Mouse (Mus musculus) megakaryocyte, adult 5-6 weeks (primary cell): ENCODE measurements at regions not wholly inside any gene's neighbourhood (a gene's known extent, or its start where the extent isn't known, plus 50 kb on each side); places are given as distances from the start of the nearest gene placed in this dataset.
"Not testable (repeated sequence)": the region's sequence is repeated elsewhere in the genome, so short reads cannot be mapped to it uniquely, and the experiment has no call there.

Source experiments
- ATAC-seq: 2 replicates; pipeline ENCODE4 v1.8.0; 2016; ENCODE audit warnings: mild to moderate bottlenecking, inconsistent platforms; ENCODE audit not compliant: poor library complexity, severe bottlenecking

DNA sequence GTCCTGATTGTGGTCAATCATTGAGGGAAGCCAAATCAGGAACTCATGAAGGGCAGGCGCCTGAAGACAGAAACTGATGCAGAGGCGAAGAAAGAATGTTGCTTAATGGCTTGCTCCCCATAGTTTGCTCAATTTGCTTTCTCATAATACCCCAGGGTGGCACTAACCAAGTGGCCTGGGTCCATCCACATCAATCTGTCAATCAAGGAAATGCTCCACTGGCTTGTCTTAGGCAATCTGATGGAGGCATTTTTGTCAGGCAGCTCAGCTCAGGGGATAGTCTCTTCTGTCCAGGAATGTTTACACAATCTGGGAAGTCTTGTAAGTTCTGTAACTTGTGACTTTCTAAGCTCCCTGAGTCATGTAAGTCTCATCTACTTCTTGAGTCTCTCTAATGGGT lies 50.0 kb upstream of the Klhl24 start:
- peak; percentile 47 for ATAC-seq

DNA sequence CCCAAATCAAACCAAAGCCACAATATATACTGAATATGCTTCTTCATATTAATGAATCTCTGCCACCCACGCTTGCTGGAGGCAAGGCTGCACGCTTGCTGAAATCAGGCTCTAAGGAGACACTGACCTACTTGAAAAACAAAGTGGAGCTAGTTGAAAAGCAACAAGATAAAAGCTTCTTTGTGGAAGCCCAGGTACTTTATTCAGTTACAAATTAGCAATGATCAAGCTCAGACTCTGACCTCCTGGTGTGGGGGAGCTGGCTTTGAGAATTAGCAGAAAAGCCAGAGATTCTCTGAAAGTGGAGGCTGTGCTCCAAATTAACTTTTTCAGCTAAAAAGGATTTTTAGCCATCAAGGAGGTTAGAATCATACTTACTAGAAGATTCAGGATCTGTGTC lies 52.3 kb upstream of the Klhl6 start:
- ATAC-seq, result not testable (repeated sequence)

DNA sequence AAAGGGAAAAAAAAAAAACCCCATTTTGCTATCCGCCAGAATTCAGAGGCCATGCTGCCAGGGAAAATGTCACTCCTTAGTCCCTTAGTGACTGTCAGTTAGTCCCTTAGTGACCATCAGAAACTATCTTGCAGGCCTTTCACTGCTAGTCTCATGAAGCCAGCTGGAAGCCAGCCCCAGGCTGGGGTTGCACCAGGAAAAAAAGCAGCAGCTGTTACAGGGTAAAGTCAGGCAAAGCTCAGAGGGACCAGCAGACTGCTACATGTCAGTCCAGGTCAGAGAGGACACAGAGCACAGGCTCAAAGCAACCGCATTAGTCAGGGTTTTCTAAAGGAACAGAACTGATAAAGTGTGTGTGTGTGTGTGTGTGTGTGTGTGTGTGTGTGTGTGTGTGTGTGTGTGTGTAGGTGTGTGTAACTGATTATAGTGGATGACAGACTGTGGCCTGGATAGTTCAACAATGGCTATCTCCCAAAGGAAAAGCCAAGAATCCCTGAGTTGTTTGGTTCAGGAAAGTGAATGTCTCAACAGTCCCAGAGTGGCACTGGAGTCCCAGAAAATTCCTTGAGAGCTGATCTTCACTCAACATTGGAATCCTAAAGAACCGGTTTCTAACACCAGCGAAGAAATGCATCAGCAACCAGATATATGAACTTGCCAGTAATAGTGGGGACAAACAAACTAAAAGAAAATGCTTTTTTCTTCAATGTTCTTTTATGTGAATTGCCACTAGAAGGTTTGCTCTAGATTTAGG lies 49.7 kb upstream of the Klhl6 start:
- no peak for ATAC-seq
